Mouse (Mus musculus): Measurements from ENCODE around the gene Jarid2. TPM values are rescaled to one million over a fixed set of nuclear protein-coding genes. Genes with fewer than 3 reads are reported as not detected.
A peak's percentile ranks its signal among the peaks of the same experiment; 100 is the strongest.

The Jarid2 gene
- total and polyA plus RNA-seq, 3 experiments: 7.3 to 24.5 (median 20.2) TPM

GRCm38 (mm10) chr13:44799166-44799565, 69.9 kb downstream of the Jarid2 start:
- TF ChIP-seq EP300 (IDR thresholded peaks at IDR 0.05; ENCODE audit: insufficient read depth, low read depth, low read length): no peak
- no peak for TF ChIP-seq CTCF (IDR thresholded peaks at IDR 0.05)
- TF ChIP-seq POLR2A (IDR thresholded peaks at IDR 0.05; ENCODE audit: insufficient read depth, low read depth, low read length): no peak
- H3K9ac ChIP-seq (ENCODE audit: low read depth, low read length): no peak overlapping the region
- peaks cover 31% of the 10 kb centered on the region for H3K36me3 ChIP-seq (ENCODE audit: control insufficient read depth, insufficient read depth, low read length)
- no peak for DNase-seq
- peaks cover 7% of the 10 kb centered on the region; the same call in 1 of the 2 replicates for H3K79me2 ChIP-seq (replicated peaks; ENCODE audit: control insufficient read depth, insufficient read depth, low read length)
- H3K4me1 ChIP-seq (ENCODE audit: control insufficient read depth, insufficient read depth, low read length): peaks cover 21% of the 10 kb centered on the region
- no peaks in the 10 kb centered on the region for H3K27me3 ChIP-seq (ENCODE audit: control insufficient read depth, insufficient read depth, low read length)
- intact Hi-C loops (cut with DNase I): no loop called here
- no peak overlapping the region for H3K27ac ChIP-seq
- no peak overlapping the region for H3K4me3 ChIP-seq

- H3K9ac ChIP-seq (ENCODE audit: low read depth, low read length): no peak overlapping the region
These were observed 70.8 kb downstream of the Jarid2 start for GRCm38 (mm10) chr13:44800059-44800458.

GRCm38 (mm10) chr13:44804876-44805275, 75.6 kb downstream of the Jarid2 start:
- no peak overlapping the region for H3K9ac ChIP-seq (ENCODE audit: low read depth, low read length)
- intact Hi-C loops (cut with DNase I): no loop called here
- peaks cover 14% of the 10 kb centered on the region for H3K79me2 ChIP-seq (replicated peaks; ENCODE audit: control insufficient read depth, insufficient read depth, low read length)
- no peak overlapping the region for H3K4me3 ChIP-seq
- peaks cover 31% of the 10 kb centered on the region for H3K36me3 ChIP-seq (ENCODE audit: control insufficient read depth, insufficient read depth, low read length)
- WGBS: 16% methylated on average over 1 of the region's 1 CpGs
- TF ChIP-seq POLR2A (IDR thresholded peaks at IDR 0.05; ENCODE audit: insufficient read depth, low read depth, low read length) (no peak), CTCF (IDR thresholded peaks at IDR 0.05) (peak; percentile 87)
- DNase-seq: peak; percentile 39 to 63
- H3K27ac ChIP-seq: no peak overlapping the region
- no peaks in the 10 kb centered on the region for H3K27me3 ChIP-seq (ENCODE audit: control insufficient read depth, insufficient read depth, low read length)
- peaks cover 11% of the 10 kb centered on the region for H3K4me1 ChIP-seq (ENCODE audit: control insufficient read depth, insufficient read depth, low read length)

More at GRCm38 (mm10) chr13:44800059-44800458, 70.8 kb downstream of the Jarid2 start:
- Histone ChIP-seq H3K27ac (peak overlapping the region; percentile 47), H3K36me3 (ENCODE audit: control insufficient read depth, insufficient read depth, low read length) (peaks cover 26% of the 10 kb centered on the region), H3K4me1 (ENCODE audit: control insufficient read depth, insufficient read depth, low read length) (peaks cover 21% of the 10 kb centered on the region), H3K4me3 (no peak overlapping the region), H3K27me3 (ENCODE audit: control insufficient read depth, insufficient read depth, low read length) (no peaks in the 10 kb centered on the region), H3K79me2 (replicated peaks; ENCODE audit: control insufficient read depth, insufficient read depth, low read length) (peaks cover 7% of the 10 kb centered on the region; the same call in 1 of the 2 replicates)
- no peak for TF ChIP-seq EP300 (IDR thresholded peaks at IDR 0.05; ENCODE audit: insufficient read depth, low read depth, low read length)
- no peak for TF ChIP-seq CTCF (IDR thresholded peaks at IDR 0.05)
- 36% methylated on average over 7 of the region's 7 CpGs for WGBS
- intact Hi-C loops (cut with DNase I): no loop called here
- peak in 1 of 2 experiments; percentile 33 for DNase-seq

DNA sequence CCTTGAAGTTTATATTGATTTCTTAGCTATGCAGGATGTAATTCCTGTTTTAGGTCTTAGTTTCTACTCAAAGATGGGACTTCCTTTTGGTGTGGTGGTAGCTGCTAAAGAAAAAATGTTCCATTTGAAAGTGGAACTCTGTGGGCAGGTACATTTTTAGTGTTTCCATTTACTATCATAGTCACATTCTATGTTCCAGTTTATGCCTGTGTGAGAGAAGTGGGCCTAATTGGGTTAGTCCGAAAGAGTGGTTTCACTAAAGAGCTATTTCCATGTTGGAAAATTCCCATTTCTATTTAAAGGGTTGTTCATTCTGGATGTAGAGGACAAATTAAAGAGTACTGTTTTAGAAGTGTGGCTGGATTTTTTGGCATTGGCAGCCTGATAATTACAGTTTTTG, 79.0 kb downstream of the Jarid2 start:
- Histone ChIP-seq H3K9ac (ENCODE audit: low read depth, low read length) (no peak overlapping the region), H3K27ac (no peak overlapping the region), H3K4me3 (no peak overlapping the region), H3K4me1 (ENCODE audit: control insufficient read depth, insufficient read depth, low read length) (peaks cover 9% of the 10 kb centered on the region), H3K79me2 (replicated peaks; ENCODE audit: control insufficient read depth, insufficient read depth, low read length) (peaks cover 10% of the 10 kb centered on the region), H3K36me3 (ENCODE audit: control insufficient read depth, insufficient read depth, low read length) (peaks cover 32% of the 10 kb centered on the region), H3K27me3 (ENCODE audit: control insufficient read depth, insufficient read depth, low read length) (no peaks in the 10 kb centered on the region)
- DNase-seq: no peak
- intact Hi-C loops (cut with DNase I): no loop called here
- no peak for TF ChIP-seq EP300 (IDR thresholded peaks at IDR 0.05; ENCODE audit: insufficient read depth, low read depth, low read length)
- no peak for TF ChIP-seq CTCF (IDR thresholded peaks at IDR 0.05)
- TF ChIP-seq POLR2A (IDR thresholded peaks at IDR 0.05; ENCODE audit: insufficient read depth, low read depth, low read length): no peak
- 36% methylated on average over 1 of the region's 1 CpGs for whole genome bisulfite sequencing

DNA sequence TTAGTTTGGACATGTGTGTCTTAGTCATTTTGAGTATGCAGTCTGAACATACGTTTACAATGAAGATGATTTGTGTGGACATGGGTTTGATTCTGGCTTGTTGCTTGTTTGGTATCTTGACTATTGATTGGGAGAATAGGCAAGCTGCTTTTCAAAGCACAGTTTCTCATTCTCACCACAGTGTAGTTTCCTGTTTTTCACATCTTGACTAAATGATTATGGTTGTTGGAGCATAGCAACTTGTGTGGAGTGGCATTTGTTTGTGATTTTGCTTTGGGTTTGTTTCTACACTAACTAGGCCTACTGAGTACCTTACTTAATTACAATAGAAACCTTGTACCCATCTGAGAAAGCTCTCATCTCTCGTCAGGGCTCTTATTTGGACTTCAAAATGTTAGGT, 81.7 kb downstream of the Jarid2 start:
- no peaks in the 10 kb centered on the region for H3K27me3 ChIP-seq (ENCODE audit: control insufficient read depth, insufficient read depth, low read length)
- TF ChIP-seq EP300 (IDR thresholded peaks at IDR 0.05; ENCODE audit: insufficient read depth, low read depth, low read length) (no peak), CTCF (IDR thresholded peaks at IDR 0.05) (no peak), POLR2A (IDR thresholded peaks at IDR 0.05; ENCODE audit: insufficient read depth, low read depth, low read length) (no peak)
- WGBS: 47% methylated on average over 2 of the region's 2 CpGs

DNA sequence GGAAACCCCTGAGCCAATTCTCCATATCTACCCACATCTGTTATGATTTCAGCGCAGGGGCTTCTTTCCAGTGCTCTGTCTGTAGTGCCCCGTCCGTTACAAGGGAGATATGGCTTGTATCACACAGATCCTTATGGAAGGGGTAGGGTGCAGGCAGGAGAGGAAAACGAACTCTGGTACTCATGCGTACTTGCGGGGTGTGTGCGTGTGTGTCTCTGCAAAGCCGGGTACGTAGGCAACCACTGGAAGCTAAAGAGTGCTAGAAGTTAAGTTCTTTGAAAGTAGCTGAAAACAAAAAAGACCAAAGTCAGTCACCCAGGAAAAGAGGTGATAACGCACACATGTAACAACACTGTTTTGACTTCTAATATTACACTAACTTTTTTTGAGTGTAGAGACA, 82.3 kb downstream of the Jarid2 start:
- H3K4me1 ChIP-seq (ENCODE audit: control insufficient read depth, insufficient read depth, low read length): peaks cover 9% of the 10 kb centered on the region
- peaks cover 32% of the 10 kb centered on the region for H3K36me3 ChIP-seq (ENCODE audit: control insufficient read depth, insufficient read depth, low read length)
- no peaks in the 10 kb centered on the region for H3K27me3 ChIP-seq (ENCODE audit: control insufficient read depth, insufficient read depth, low read length)
- peaks cover 8% of the 10 kb centered on the region for H3K79me2 ChIP-seq (replicated peaks; ENCODE audit: control insufficient read depth, insufficient read depth, low read length)
- TF ChIP-seq EP300 (IDR thresholded peaks at IDR 0.05; ENCODE audit: insufficient read depth, low read depth, low read length) (no peak), POLR2A (IDR thresholded peaks at IDR 0.05; ENCODE audit: insufficient read depth, low read depth, low read length) (no peak), CTCF (IDR thresholded peaks at IDR 0.05) (no peak)
- H3K9ac ChIP-seq (ENCODE audit: low read depth, low read length): no peak overlapping the region
- DNase-seq: no peak
- H3K4me3 ChIP-seq: no peak overlapping the region
- intact Hi-C loops (cut with DNase I): no loop called here
- WGBS: 80% methylated on average over 10 of the region's 10 CpGs
- H3K27ac ChIP-seq: no peak overlapping the region

More for the DNA sequence above, 81.7 kb downstream of the Jarid2 start:
- DNase-seq: no peak
- H3K4me3 ChIP-seq: no peak overlapping the region
- no peak overlapping the region for H3K27ac ChIP-seq
- H3K36me3 ChIP-seq (ENCODE audit: control insufficient read depth, insufficient read depth, low read length): peaks cover 35% of the 10 kb centered on the region
- H3K9ac ChIP-seq (ENCODE audit: low read depth, low read length): no peak overlapping the region
- H3K79me2 ChIP-seq (replicated peaks; ENCODE audit: control insufficient read depth, insufficient read depth, low read length): peaks cover 8% of the 10 kb centered on the region
- intact Hi-C loops (cut with DNase I): no loop called here
- H3K4me1 ChIP-seq (ENCODE audit: control insufficient read depth, insufficient read depth, low read length): peaks cover 9% of the 10 kb centered on the region

Measured in heart, adult 2 months (tissue).